Mouse (Mus musculus) heart, postnatal 0 days (tissue): ENCODE data around the gene Atp6v0a1.

ENCODE experiments used
- CTCF ChIP-seq: IDR thresholded peaks from 2 replicates; pipeline ENCODE4 v1.5.1; 2016; ENCODE audit warnings: antibody characterized with exemption, control low read depth, low read depth
- EP300 ChIP-seq: IDR thresholded peaks from 2 replicates; pipeline ENCODE4 v1.6.1; 2016; ENCODE audit warnings: antibody characterized with exemption, low read depth

DNA sequence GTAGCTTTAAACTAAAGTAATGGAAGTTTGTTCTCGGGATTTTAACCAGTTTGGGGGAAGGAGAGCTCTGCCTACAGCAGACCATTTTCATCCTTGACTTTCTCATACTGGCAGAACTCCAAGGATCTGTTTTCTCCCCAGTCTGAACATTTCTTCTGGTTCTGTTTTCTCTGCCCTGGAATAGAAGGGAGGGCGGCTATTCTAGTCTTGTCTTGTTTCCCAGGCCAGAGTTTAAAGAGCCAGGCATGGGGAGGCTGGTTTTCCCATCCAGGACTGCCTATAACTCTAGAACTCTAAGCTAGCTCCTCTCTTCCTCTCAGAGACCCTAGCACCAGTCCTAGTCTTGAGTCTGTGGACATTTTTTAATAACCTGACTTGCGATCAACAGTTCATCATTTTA, 49.4 kb upstream of the Atp6v0a1 start:
- no peak for TF ChIP-seq CTCF
- TF ChIP-seq EP300: no peak
